Mouse (Mus musculus): ENCODE data around the gene Usp32.

GRCm38 (mm10) chr11:85055561-85055960 lies 84.4 kb downstream of the Usp32 start:
- TF ChIP-seq POLR2A (IDR thresholded peaks at IDR 0.05; ENCODE audit: insufficient read depth, low read depth, low read length): no peak
- no peak for TF ChIP-seq CTCF (IDR thresholded peaks at IDR 0.05)

All from heart, adult 2 months (tissue).